Mouse (Mus musculus) gastrocnemius, adult 8-10 months (tissue): ENCODE measurements around the gene AI597479. TPM values are rescaled to one million over a fixed set of nuclear protein-coding genes. Genes with fewer than 3 reads are reported as not detected.

Source experiments
- DNase-seq, 2 experiments: peaks; one replicate each; pipeline ENCODE4 v3.0.0; 2022; ENCODE audit warnings: low spot score in 2 of 2
- total RNA-seq, 4 experiments: library from RNA; stranded (reverse); gene quantifications; 2 replicates each; pipeline ENCODE4 v1.2.4; 2022

The AI597479 gene
- 10 to 100 TPM; 16.9 to 19.4 (median 18.6) TPM for total RNA-seq

- peak; percentile 80 to 81 for DNase-seq
Observed at GRCm38 (mm10) chr1:43098031-43098984, at the start of gene AI597479, which contains the start of gene Tgfbrap1. Gene AI597479 (plus strand): TSS chr1:43098710. Gene Tgfbrap1 (minus strand): TSS chr1:43098637.

- DNase-seq, result no peak
Observed at GRCm38 (mm10) chr1:43051903-43052302, 46.6 kb upstream of the AI597479 start.

GRCm38 (mm10) chr1:43065615-43066310 lies 32.7 kb upstream of the AI597479 start:
- DNase-seq, result no peak

- DNase-seq, result no peak
Observed at GRCm38 (mm10) chr1:43066573-43066972, 31.9 kb upstream of the AI597479 start.

- no peak for DNase-seq
Observed at GRCm38 (mm10) chr1:43067551-43067950, 31.0 kb upstream of the AI597479 start.

- no peak for DNase-seq
Observed at GRCm38 (mm10) chr1:43070726-43071125, 27.8 kb upstream of the AI597479 start.

GRCm38 (mm10) chr1:43072028-43072427 lies 26.5 kb upstream of the AI597479 start:
- DNase-seq, result no peak

- DNase-seq, result no peak
Observed at GRCm38 (mm10) chr1:43072561-43072960, 25.9 kb upstream of the AI597479 start.

- DNase-seq, result no peak
Observed at GRCm38 (mm10) chr1:43074791-43075190, 23.7 kb upstream of the AI597479 start.

GRCm38 (mm10) chr1:43078124-43078523 lies 20.4 kb upstream of the AI597479 start:
- DNase-seq, result no peak

- no peak for DNase-seq
Observed at GRCm38 (mm10) chr1:43082946-43083345, 15.6 kb upstream of the AI597479 start.

GRCm38 (mm10) chr1:43090418-43090817 lies 8.1 kb upstream of the AI597479 start:
- no peak for DNase-seq

- no peak for DNase-seq
Observed at GRCm38 (mm10) chr1:43091306-43092055, 7.0 kb upstream of the AI597479 start.

- DNase-seq, result peak; percentile 48 to 56
Observed at GRCm38 (mm10) chr1:43092056-43093015, 6.2 kb upstream of the AI597479 start.

- no peak for DNase-seq
Observed at GRCm38 (mm10) chr1:43094206-43094605, 4.3 kb upstream of the AI597479 start.

- DNase-seq, result no peak
Observed at GRCm38 (mm10) chr1:43108729-43109128, 10.2 kb downstream of the AI597479 start.

- no peak for DNase-seq
Observed at GRCm38 (mm10) chr1:43110556-43110955, 12.0 kb downstream of the AI597479 start.

GRCm38 (mm10) chr1:43112882-43113281 lies 14.4 kb downstream of the AI597479 start:
- DNase-seq, result peak; percentile 37 to 44

GRCm38 (mm10) chr1:43117435-43117834 lies 18.9 kb downstream of the AI597479 start:
- no peak for DNase-seq

- DNase-seq, result no peak
Observed at GRCm38 (mm10) chr1:43120950-43121349, 22.4 kb downstream of the AI597479 start.
